Mouse (Mus musculus) lung, postnatal 4 days (tissue): ENCODE results near the gene Usp22.
A peak's percentile ranks its signal among the peaks of the same experiment; 100 is the strongest.
"Not testable (repeated sequence)": the region's sequence is repeated elsewhere in the genome, so short reads cannot be mapped to it uniquely, and the experiment has no call there.

Experiments
- DNase-seq, 2 experiments: peaks; one replicate each; pipeline ENCODE4 v3.0.0; 2021

Gene Usp22

DNA sequence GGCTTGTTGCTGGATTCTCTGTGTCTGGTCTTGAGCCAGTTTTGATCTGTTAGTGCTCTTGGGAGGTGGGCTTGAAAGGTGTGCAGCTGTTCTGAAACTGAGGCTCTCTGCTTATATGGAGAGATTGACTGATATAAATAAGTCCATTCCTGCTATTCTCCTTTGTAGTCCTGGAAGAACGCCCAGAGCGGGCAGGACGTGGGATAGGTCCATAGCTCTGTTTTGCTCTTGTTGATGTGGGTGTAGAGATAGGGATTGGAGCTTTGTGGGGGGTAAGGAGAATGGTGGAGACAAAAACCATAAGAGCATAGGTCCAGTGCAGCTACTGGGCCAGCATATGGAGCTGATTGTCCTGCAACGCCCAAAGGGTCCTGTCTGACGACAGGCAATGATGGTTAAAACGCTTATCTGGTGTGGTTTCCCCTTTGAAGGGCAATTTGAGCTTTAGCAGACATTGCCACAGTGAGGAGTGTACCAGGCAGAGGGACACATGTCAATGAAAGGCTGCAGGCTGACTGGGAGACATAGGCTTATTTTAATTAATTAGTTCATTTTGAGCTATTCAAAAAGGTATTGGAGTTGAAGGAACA, 31.8 kb downstream of the Usp22 start:
- DNase-seq: peak; percentile 27 to 57

DNA sequence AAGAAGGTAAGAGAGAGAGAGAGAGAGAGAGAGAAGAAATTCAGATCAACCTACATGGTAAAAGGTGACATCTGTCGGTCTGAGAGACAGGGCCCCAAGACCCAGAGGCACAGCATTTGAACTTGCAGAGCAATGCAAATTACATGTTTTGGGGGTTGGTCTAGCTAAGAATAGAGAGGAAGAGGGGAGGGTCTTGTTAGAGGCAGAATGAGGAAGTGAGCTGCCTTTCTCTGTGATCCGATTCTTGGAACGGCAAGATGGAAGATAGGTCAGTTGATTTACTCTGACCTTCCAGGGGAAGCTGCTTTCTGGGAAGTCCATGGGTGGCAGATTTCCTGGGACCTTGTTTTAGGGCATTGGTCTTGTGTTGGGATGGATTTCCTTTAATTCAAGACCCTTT, 32.6 kb downstream of the Usp22 start:
- DNase-seq: peak in 1 of 2 experiments; percentile 27

DNA sequence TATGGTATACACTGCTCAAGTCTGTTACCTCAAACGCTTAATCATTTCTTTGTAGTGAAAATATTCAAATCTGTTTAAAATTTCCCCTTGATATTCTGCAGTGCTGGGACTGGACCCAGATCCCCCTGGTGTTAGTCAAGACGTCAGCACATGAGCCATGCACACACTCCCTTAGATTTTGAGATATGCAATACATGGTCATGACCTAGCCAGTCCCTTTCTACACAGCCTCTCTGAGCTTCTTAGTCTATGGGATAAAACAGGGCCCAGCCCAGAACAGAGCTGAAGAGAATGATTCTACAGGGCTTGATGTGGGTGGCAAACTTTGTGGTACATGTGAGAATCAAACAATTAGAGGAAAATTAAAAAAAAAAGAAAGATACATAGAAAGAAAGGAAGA, 33.2 kb downstream of the Usp22 start:
- DNase-seq: no peak

DNA sequence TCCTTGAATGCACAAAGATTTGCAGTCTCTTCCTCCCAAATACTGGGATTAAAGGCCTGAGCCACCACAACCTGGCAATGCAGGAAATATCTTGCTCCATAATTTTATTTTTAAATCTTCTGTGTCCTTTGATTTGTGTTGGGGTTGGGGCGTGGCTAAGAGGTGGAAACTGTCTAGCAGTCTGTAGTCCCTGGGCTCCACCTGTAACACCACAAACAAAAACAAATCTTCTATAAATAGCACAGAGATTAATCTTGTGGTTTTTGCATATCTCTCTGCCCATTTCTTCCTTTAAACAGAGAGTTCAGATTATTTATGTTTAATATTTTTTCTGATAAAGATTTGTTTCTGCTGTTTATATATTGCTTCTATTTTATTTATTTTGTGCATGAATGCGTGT, 41.9 kb downstream of the Usp22 start:
- DNase-seq: no peak

DNA sequence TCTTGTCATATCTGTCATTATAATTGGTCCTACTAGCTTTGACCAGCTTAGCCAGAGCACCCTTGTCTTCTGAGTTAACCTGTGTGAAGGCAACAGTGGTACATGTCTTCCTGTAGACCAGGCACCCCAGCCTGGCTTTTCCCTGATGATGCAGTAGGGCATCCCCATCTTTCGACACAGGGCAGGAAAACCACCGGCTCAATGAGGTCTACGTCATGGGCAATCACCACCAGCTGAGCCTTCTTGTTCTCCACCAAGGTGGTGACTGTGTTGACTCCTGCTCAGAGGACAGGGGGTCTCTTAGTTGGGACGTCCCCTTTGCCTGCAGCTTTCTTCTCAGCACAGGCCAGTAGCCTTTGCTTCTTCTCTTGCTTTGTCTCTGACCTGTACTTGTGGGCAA, 44.2 kb downstream of the Usp22 start:
- not testable (repeated sequence) for DNase-seq

DNA sequence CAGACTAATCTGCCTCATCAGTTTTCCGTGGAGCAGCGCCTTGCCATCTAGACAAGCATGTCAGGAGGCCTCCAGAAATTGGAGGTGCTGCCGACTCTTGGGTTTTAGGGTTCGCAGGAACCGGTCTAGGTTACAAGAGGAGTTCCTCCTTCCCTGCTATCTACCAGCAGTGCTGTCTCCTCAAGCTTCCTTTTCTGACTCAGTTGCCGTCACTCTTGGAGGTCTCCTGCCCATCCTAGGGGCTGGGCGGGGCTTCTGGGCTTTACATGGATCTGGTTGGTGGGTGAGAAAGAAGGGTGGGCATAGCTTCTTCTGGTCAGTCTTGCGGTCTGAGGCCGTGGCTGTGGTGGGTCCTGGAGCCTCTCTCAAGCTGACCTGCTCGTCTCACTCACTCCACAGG, 45.5 kb downstream of the Usp22 start:
- DNase-seq: no peak

DNA sequence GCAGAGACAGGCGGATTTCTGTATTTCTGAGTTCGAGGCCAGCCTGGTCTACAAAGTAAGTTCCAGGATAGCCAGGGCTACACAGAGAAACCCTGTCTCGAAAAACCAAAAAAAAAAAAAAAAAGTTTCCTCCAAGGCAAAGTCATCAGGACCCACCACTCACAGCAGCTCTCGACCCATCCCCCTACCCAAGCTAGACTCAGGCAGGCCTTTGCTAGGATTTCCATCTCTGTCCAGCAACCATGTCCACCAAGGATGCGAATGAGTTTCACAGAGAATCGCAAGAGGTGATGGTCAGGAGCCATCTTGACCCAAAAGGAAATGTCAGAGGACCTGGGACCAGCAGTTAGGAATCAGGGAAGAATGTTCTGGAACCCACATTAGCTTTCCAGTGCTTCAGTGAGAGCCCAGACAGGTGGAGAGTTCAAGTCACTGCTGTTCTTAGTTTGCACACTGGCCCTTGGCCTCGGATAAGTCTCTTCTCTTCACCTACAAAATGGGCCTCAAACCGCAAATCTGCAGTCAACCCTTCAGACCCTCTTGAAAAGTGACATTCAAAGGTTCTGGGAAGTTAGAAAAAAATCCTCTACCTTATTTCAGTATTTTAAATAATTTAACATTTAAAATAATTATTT, 47.3 kb downstream of the Usp22 start:
- DNase-seq: no peak

DNA sequence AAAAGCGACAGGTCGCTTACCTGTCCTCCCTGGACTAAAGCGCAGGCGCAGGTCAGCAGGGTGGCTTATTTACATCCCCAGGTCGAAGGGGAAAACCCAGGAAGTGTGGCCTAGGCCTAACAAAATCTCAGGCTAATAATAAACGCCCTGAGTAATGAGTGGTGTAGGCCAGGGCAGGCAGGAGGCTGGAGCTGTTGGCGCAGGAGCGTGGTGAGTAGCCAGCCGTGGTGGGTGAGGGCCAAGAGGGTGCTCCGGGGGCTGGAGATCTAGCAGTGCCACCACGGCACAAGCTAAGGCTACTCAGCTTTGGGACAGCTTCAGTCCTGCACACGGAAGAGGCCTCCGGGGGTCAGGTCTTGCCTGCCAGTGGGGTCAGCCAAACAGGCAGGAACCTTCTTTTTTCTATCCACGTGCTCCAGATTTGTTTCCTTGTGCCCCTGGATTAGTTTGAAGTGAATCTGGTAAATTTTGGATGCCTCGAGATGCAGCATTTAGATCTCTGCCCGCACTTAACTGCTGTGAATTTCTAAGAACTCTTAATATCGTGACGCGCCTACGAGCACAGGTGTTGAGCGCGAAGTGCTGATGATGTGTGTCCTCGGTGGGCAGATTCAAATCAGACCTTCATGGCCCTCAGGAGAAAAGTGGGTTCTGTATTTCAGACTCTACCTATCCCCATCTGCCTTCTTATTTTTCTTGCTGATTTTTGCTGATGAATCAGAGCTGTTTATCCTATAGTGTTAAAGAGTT, 48.1 kb downstream of the Usp22 start, which contains the start of gene Tnfrsf13b:
Gene Tnfrsf13b, plus strand, starts transcription at position 150 of the 750 bp plus-strand sequence.
- DNase-seq: no peak

DNA sequence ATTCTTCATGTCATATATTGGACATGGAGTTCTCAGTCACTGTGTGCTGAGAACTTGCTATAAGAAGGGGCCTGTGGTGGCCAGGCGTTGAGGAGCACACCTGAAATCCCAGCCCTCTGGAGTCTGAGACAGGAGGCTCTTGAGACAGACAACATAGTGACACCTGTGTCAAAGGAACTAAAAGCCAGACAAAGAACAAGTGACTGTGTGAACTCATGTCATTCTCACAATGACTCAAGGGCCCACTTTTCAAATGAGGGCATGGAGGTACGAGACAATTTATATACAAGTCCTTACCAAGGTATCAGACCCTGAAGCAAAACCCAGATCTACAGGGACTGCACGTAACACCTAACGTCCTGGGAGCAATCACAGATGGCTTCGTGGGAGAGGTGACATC, 48.9 kb downstream of the Usp22 start:
- no peak for DNase-seq

DNA sequence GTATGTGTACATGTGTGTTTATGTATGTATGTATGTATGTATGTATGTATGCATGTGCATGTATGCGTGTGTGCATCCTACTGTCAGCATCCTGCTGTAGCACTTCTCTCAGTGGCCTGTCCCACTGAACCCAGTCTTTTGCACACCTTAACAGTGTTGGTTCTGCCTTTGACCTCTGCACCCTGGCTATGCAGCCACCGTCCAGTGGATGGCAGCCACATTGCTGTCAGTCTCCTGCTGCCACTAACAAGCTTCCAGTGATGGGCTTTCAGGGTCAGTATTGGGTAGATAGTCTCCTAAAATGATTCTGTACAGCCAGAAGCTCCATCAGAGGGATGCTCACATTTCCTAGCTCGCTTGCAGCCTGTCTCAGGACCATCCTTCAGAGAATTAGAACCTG, 51.0 kb downstream of the Usp22 start:
- no peak for DNase-seq

DNA sequence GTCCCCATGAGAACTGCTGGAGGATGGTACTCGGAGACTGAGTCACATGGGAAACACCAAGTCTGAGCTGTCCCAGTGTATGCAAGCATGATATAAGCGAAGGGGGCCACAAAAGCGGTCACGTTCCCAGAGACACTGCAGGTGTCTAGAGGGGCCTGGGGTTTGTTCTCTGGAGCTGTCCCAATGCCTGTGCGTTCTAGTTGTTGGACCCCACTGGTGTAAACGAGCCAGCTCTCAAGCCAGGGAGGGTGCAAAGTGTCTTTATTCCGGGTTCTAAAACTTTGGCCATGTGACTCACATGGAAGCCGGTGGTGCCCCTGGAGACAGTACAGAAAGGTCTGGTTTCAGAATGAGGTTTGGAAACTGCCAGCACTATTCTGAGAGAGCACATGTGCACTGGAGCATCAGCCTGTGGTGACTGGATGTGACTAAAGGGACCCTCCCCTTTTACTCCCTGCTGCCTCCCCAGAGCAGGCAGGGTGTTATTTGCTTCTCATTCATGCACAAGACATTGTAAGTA, 52.0 kb downstream of the Usp22 start:
- DNase-seq: no peak

DNA sequence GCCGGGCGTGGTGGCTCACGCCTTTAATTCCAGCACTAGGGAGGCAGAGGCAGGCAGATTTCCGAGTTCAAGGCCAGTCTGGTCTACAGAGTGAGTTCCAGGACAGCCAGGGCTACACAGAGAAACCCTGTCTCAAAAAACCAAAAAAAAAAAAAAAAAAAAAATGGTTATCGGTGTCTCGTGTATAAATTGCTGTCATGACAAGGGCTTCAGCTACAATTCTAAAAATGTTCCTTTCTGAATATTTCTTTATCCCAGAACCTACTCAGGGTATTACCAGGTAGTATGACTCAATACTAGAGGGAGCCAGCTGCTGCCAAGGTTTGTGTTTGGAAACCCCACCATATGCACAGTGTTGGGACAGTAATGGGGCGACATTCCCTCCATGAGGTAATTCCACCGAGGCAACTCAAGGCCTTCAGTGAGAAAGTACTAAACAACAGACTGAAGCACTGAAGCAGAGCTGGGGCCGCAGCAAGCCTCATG, 52.5 kb downstream of the Usp22 start:
- no peak for DNase-seq

DNA sequence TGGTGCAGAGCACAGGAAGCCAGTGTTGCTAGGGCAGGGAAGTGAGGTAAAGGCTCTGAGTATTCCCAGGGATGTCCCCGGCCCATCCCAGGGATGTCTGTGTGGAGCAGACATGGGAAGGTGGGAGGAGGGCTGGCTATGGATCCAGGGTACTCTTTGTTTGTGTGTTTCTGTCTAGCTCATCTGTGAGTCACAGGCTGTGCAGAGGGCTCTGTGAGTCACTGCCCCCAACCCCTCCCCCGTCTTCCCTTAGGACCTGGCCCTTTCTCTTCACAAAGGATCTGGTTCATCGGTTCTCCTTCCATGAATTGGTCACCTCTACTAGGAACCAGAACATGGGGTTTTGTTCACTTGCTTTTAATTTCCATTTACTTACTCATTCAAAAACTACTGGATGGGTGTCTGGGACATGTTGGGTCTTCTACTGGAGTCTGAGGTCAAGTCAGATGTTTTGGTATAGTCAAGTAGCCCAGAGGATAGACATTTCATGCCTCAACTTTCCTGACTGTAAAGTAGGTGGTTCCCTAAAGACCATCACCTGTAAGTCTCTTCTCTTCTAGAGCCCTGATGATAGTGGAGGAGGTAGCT, 54.8 kb downstream of the Usp22 start:
- DNase-seq: no peak

DNA sequence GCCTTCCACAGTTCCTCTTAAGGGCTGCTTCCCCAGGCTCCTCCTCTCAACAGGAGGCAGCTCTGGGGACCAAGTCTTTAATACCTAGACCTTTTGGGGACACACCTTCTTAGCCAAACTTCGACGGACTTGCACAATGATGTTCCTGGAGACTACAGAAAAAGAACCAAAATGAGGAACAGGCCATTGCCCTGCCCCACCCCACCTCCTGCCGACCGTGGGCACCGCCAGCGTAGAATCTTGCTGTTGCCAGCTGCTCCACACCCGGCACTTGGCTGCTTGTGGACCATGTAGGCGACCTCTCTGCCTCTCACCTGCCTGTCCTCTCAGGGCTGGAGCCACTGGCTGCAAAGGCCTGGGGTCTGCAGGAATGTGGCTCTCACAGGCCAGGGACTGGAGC, 58.6 kb downstream of the Usp22 start:
- DNase-seq: peak; percentile 40 to 44

DNA sequence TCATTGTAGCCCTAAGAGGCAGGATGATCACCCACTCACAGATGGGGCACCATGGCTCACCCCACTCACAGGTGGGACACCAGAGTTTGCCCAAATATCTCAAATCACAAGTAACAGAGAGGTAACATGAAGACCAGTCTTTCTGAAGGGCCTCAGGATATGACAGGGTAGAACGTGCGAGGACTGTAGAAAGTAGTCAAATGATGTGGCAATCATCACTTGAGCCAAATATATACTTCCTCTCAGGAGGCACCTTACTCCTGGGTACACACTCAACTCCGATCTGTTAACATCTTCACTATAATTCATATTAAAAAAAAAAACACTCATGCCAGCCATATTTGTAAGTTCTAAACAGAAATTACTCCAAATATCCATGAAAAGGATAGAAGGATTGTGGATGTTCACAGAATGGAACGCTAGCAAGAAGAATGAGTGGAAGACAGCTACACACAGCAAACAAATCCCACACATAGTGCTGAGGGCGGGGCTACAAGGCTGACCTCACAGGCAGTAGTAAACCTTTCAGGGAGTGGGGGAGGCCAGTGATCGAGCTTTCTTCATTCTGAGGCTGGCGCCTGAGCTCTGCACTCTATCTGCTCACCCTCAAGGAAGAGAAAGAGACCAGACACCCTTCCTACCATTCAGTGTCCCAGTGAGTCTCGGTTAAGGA, 62.4 kb downstream of the Usp22 start:
- DNase-seq: no peak

DNA sequence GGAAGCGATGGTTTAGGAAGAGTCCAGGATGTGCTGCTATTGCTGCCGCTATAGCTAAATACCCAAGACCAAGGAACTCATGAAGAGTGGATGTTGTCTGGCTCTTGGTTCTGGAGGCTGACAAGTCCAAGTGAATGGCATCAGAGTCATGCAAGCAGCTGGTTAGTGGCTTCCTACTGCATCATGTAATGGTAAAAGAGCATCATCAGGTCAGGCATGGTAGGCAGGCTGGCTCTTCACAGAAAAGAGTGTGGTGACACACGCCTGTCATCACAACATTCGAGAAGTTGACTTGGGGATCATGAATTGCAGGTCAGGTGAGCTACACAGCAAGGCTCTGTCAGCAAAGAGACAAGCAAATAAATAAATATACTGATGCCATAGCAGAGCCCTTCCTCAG, 63.4 kb downstream of the Usp22 start:
- no peak for DNase-seq

DNA sequence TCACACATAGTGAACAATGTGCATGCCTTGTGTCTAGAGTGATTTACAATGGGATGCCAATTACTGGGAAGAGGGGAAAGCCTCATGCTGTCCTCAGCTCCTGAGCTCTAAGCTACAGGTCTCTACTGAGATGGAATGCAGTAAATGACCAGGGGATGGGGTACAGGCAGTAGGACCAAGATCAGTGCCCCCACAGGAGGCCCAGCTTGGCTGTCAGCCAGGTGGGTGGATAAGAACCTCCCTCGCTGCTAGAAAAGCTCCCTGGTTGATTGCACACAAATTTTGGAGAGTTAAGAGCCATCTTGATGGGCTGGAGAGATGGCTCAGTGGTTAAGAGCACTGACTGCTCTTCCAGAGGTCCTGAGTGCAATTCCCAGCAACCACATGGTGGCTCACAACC, 63.9 kb downstream of the Usp22 start:
- DNase-seq: no peak

DNA sequence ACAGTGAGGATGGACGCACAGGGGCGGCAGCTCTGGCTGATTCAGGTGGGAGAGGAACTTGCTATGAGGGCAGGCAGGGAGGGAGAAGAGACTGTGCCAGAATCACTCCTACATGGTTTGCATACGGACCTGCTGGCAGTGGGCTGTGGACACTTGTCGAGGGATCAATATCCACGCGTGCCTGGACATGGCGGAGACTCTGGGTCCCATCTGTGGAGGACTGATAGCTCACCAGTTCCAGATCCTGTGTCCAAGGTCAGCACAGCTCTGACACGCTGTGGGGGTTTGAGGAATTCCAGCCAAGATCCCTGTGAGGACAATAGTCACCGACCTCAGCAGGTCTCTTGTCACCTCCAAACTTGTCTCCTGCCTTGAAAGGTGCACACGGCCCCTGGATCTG, 64.7 kb downstream of the Usp22 start:
- DNase-seq: no peak

DNA sequence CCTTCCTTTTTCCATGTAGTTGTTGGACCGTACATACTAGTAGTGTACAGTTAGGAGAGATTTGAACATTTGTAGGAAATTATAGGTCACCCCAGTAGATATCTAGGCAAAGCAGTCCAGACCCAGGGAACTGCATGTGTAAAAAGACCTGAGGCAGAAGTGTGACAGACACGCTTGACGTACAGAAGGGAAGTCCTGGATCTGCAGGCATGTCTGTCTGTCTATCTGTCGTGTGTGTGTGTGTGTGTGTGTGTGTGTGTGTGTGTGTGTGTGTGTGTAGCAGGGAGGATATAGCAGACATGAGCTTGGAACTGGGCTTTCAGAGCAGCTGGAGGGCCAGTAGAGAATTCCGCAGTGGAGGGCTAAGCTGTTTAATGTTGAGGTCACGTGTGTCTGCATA, 65.1 kb downstream of the Usp22 start:
- no peak for DNase-seq

DNA sequence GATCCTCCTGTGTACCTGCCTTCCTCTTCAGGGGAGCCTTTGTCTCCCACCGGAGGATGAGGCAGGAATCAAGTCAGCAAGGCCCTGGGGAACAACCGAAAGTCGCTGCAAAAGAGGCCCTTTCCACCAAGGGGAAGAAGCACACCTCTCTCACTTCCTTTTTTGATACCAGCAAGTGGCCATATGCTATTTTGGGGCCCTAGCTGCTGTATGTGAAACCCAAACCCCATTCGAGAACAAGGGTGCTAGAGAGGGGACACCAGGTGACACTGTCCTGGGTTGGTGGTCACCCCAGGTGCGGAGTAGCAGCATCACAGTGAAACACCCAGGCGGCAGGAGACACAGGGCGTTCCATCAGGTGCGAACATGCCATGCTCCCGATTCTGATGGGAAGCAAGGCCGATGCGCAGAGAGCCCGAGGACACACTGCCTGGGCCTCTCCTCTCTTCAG, 65.9 kb downstream of the Usp22 start:
- peak in 1 of 2 experiments; percentile 15 for DNase-seq

DNA sequence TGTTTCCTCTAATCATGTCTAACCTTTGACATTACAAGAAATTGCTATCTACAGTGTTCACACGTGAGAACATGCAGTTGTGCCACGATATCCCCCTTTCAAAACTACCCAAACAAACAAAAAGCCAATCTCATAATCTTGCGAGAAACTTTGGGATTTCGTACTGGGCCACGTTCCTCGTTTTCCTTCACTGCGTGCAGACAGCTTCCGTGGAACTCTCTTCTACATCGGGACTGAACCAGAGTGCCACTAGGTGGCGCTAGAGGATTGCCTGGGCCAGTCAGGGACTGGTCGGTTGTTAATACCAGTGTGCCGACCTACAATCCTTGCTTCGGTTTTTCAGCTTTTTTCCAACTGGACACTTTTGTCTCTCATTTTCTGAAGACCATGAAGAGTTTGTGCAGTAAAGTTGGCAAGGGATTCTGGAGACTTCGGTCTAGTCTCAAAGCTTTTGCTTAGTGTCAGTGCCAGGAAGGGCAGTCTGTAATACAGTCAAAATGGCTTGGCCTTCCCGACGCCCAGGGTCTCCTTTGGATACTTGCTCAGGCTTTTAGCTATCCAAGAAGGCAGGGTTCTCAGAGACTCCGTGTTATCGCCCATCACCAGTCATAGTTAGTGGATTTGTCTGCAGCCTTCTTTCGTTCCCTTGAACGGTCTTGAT, 70.5 kb downstream of the Usp22 start:
- DNase-seq: peak; percentile 82 to 90
